Mouse (Mus musculus): ENCODE measurements at regions not wholly inside any gene's neighbourhood (a gene's known extent, or its start where the extent isn't known, plus 50 kb on each side); places are given as distances from the start of the nearest gene placed in this dataset.

- DNase-seq = no peak
Observed at GRCm38 (mm10) chr15:97458748-97459221, 211.7 kb upstream of the Amigo2 start.

- DNase-seq = no peak
Observed at GRCm38 (mm10) chr15:97458139-97458747, 211.2 kb upstream of the Amigo2 start.

GRCm38 (mm10) chr15:97457468-97457867, 210.4 kb upstream of the Amigo2 start:
- DNase-seq = no peak

- no peak for DNase-seq
Observed at GRCm38 (mm10) chr15:97456991-97457390, 209.9 kb upstream of the Amigo2 start.

GRCm38 (mm10) chr15:97455672-97456071, 208.6 kb upstream of the Amigo2 start:
- no peak for DNase-seq

GRCm38 (mm10) chr15:97449724-97450123, 202.6 kb upstream of the Amigo2 start:
- DNase-seq = no peak

- no peak for DNase-seq
Observed at GRCm38 (mm10) chr15:97449001-97449400, 201.9 kb upstream of the Amigo2 start.

- DNase-seq = no peak
Observed at GRCm38 (mm10) chr15:97448243-97448880, 201.3 kb upstream of the Amigo2 start.

- DNase-seq = no peak
Observed at GRCm38 (mm10) chr15:97446181-97446580, 199.1 kb upstream of the Amigo2 start.

- no peak for DNase-seq
Observed at GRCm38 (mm10) chr15:97438235-97438760, 191.2 kb upstream of the Amigo2 start.

Measured in kidney, postnatal 36 days (tissue).